Mouse (Mus musculus) right cerebral cortex, adult 2 months (tissue): ENCODE data around the gene Ttc32.
"Not testable (repeated sequence)": the region's sequence is repeated elsewhere in the genome, so short reads cannot be mapped to it uniquely, and the experiment has no call there.

Experiments
- DNase-seq, 2 experiments: peaks; one replicate each; pipeline ENCODE4 v3.0.0; 2021 to 2022; ENCODE audit warnings: low spot score in 2 of 2

Ttc32 gene

DNA sequence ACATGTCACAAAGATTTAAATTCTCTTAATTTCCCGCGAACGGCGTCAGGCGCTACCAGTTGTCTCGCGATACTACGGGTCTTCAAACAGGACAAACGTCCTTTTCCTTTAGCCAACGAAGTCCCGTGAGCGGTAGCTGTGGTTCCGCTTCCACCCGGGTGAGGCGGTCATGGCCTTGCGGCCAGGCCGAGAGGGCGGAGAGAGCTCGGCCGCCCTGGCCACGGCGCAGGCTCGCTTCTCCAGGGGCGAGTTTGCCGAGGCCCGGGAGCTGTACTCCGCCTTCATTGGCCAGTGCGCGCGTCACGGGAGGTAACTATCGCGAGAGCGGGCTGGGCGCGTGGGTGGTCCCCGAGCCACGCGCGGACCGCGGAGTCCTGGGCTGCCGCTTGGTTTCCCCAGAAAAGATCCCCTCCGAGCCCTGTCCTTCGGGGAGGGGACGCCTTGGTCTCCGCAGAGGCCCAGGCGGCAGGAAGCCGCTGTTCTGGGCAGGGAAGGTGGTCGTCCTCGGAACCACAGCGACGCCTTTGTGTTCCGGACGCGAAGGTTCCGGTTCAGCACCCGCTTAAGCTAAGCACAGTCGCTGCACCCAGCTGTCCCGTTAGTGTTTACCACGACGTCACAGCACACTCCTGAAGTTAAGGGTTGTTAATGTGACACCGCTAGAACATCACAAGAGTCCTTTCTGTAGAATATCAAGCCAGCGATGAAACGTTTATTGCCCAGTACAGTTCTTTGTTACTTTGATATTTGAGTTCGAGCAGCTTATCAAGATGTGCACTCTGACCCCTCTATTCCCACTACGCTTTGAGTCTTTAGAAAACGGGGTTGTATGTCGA lies at the start of gene Ttc32:
Gene Ttc32 (plus strand): TSS at position 110 of the 836 bp plus-strand sequence.
- DNase-seq: peak; percentile 94 to 98

DNA sequence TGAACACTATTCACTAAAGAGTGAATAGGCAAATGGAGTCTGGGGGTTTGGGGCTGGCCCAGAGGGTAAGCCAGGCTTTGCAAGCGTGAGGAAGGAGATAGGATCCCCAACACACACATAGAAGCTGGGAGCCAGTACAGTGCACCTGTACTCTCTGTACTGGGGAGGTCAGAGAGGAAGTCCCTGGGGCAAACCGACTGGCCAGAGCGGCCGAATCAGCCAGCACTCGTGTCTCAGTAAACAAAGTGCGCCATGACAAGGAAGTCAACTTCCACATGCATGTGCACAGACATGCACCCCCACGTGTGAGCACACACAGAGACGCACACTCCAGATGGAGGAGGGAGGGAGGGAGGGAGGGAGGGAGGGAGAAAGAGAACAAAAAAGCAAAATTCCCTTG lies 36.6 kb upstream of the Ttc32 start:
- DNase-seq: no peak

DNA sequence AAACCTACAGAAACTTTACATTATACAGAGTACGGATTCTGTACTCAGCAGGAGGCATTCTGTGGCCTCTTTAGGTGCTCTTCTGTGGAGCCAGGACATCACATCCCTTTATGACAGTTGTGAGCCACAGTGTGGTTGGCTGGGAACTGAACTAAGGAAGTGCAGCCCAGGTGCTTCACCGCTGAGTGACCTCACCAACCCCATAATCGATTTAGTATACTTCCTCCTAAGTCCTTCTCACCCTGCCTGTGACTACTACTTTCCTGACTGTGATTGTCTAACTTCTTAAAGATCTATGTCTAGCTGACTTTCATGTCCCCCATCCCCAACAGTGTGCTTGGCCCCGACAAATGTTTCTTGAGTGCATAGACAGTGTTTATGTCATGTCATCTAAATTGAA lies 31.5 kb upstream of the Ttc32 start:
- DNase-seq: no peak

DNA sequence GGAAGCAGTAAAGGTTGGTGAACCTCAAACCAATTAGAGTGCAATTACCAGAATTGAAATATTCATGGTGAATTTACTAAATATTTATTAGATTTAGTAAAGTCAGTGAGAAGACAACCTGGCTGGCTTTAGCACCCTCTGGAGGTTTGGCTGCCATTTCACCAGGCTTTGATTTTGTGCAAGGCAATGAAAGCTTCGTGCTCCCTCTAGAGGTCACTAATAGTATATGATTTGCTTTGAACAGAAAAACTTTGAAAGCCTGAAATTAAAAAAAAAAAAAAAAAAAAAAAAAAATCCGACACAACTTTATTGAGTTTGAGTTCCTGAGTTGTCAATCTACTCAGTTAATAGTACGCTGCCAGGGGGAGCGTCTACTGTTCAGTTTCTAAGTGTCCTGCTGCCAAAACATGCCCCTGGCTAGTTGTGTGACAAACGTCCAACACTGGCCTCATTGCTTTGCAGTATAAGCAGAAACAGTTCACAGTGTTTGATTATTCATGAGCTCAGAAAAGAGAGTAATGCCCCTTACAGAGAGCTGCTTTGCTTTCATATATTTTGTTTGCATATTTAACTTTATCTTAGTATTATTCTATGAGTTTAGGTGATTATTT lies 27.7 kb upstream of the Ttc32 start:
- DNase-seq: peak; percentile 47 to 58

DNA sequence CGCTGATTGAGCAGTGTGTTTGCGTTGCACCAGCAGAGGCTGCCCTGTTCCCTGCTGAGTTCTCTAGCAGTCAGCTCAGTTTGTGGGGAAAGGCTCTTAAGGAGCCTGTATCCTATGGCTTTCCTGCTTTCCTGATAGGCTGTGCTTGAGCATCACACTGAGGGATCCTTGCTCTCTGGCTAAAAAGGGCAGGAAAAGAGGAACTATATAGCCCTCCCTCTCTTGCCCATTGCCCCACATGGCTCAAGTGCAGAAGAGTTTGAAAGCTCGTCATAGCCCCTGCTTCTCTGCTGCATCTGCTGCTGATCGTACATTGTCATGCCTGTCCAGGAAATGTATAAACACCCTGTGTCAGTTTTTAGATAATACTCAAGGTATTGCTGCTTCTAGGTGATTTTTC lies 22.7 kb upstream of the Ttc32 start:
- DNase-seq: no peak

DNA sequence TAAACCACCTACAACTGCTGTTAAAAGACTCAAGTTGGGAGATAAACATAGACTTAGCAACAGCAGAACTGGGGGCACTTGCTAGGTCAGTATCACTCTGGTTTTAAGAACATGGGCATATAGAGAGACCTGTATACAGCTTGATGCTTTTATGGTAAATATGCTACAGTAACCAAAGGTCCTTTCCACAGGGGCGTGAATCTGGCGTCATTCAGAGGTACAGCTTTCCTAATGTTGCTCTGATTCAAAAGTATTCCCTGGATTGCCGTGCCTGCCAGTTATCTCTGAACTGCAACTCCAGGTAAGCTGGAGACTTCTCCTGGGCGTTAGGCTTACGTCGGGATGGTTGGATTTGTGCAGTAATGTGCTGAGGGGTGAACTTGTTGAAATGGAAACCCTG lies 22.0 kb upstream of the Ttc32 start:
- DNase-seq: no peak

DNA sequence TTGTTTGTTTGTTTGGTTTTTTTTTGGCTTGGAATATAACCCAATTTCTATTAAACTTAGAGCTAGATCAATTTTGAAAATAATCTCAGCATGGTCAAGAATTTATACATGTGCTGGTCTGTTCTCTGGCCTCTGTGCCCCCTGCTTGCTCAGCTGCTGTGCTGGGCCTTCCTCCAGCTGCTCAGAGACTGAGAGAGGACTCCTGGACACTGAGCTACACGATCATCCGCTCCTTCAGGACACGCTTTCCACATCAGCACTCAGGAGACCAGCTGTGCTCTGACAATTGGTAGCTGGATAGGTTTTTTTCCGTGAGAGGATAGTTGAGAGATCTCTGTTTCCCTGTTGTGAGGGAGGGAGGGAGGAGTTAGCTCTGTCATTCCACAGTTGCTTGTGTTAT lies 19.5 kb upstream of the Ttc32 start:
- DNase-seq: no peak

DNA sequence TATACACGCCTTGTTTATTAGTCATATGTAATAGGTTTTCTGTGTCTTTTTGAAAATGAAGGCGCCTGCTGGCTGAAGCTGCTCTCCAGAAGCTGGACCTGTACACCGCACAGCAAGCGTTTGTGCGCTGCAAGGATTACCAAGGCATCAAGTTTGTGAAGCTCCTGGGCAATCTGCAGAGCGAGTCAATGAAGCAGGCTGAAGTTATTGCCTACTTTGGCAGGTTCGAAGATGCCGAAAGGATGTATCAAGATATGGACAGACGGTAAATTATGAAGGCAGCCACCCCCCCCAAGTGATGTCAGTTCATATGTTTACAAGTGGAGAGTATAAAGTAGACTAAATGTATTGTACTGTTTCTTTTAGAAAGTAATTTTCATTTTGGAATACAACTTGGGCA lies 13.4 kb upstream of the Ttc32 start:
- no peak for DNase-seq

DNA sequence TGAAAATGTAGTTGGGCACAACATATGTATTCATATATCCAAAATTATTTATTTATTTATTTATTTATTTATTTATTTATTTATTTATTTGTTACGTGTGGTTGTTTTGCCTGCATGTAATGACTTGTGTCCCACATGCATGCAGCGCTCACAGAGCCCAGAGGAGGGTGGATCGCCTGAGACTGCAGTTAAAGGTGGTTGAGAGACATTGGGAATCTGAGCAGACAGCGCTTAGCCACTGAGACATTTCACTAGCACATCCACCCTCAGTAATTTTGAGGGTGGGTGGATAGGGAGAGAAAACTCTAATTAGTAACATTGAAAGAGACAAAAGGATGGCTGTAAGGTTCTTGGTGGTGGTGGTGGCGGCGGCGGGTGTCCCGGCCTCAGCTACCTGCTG lies 9.4 kb upstream of the Ttc32 start:
- DNase-seq: peak in 1 of 2 experiments; percentile 26

DNA sequence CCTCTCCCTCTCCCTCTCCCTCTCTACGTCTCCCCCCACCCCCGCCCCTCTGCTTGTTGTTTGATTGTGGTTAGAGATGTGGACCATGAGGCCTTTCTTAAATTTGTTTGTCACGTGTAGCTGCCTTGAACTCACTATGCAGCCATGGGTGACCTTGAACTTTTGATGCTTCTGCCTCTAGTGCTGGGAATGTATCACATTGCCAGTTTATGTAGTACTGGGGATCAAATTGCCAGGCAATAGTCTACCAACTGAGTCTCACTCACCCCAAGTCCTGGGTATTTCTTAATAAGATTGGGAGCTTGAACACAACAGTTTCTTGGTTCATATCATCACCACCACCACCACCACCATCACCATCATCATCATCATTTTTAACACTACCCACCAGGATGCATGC lies 8.8 kb upstream of the Ttc32 start:
- no peak for DNase-seq

DNA sequence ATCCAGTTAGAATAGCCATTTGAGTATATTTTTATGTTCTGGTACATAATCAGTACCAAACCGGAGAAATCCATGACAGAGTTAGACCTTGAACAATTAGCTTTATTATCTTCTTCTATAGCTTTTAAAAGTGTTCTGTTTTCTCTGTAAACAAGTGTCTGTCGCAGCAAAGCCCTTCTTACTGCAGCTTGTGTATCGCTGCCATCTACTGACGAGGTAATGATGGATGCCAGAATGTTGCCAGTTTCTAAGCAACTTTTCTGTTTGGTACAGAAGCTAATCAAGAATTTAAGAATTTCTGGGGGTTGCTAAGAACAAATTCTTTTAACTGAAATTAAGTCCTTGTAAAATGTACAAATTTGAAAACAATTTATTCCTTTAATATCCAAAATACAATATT lies 6.8 kb upstream of the Ttc32 start:
- DNase-seq: no peak

DNA sequence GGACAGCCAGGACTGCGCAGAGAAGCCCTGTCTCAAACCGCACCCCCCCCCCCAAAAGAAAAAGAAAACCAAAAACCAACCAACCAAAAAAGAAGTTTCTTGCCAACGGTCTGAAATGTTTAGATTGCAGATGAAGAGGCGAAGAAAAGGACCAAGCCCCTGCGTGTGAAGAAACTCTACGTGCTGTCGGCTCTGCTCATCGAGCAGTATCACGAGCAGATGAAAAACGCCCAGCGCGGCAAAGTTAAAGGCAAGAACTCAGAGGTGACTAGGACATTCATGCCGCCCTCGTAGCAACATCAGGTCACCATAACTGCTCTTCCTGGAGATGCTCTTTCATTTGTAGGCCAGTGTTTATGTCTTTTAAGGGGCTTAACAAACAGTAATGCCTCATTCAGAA lies 5.7 kb upstream of the Ttc32 start:
- no peak for DNase-seq

DNA sequence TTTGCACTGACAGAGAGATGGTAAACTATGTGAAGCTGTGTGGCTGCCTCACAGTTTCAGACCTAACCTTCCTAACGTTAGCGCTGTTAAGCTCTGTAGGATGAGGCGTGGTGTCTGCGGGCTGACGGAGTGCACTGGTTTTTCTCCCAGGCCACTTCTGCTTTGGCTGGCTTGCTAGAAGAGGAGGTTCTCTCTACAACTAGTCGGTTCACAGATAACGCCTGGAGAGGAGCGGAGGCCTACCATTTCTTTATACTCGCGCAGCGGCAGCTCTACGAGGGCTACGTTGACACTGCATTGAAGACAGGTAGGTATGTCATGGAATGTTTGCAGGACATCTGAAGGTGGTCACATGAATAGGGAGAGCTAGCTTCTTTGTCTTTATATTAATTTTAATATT lies 5.1 kb upstream of the Ttc32 start:
- DNase-seq: no peak

DNA sequence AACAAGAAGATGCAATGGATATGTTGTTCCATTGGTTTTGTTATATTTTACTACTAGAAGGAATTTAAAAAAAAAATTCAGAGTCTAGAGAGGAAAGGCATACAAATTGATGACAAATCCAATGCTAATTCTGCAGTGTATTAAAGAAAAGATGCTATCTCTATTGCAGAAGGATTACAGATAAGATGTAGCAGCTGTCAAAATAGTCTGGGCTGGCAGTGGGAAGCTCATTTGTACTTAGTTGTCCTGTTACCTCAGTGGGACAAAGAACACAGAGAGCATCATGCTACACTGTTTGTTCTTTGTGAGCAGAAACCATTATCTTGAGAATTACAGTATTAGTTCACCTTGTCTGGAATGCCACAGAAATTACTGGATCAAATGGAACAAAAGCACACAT lies 3.0 kb upstream of the Ttc32 start:
- DNase-seq: no peak

DNA sequence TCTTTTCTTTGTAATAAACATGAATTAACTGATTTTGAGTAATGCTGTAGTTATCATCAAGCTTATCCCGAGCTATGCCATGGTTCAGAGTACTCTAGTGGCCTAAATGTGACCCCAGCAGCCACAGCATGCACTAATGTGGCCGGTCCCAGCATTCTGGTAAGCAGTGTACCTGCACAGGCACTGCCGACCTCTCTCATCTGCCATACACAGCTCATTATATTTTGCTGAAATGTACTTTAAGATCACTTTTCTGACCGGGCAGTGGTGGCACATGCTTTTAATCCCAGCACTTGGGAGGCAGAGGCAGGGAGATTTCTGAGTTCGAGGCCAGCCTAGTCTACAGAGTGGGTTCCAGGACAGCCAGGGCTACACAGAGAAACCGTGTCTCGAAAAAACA lies 981 bp upstream of the Ttc32 start:
- not testable (repeated sequence) for DNase-seq

DNA sequence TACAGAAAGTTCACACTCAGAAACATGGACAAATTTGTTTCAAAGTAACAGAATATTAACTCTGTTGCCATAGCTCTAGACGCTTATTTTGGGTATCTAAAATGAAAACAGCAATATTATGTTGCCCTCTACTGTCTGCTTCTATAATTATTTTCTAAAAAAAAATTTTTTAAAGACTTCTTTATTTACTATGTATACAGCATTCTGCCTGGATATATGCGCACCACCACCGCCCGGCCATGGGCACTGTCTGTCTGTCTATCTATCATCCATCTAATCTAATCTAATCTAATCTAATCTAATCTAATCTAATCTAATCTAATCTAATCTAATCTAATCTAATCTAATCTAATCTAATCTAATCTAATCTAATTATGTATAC lies 300 bp upstream of the Ttc32 start:
- no peak for DNase-seq

DNA sequence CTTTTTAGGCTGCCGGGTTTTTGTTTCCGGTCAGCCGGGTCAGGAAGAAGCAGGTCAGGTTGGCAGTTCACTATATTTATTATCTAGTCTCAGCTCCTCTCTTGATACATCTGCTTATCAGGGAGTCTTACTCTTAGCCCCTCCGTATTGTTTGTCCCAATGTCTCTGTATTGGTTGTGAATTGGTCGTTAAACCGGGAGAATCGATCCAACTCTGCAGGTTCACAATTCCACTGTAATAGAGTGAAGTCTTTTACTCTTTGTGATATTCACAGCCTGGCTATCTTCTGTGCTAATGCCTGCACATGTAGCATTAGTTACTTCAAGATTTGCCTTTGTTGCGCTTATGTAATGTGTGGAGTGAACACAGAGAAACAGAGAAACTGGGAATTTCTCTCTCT lies 1.4 kb downstream of the Ttc32 start:
- no peak for DNase-seq

DNA sequence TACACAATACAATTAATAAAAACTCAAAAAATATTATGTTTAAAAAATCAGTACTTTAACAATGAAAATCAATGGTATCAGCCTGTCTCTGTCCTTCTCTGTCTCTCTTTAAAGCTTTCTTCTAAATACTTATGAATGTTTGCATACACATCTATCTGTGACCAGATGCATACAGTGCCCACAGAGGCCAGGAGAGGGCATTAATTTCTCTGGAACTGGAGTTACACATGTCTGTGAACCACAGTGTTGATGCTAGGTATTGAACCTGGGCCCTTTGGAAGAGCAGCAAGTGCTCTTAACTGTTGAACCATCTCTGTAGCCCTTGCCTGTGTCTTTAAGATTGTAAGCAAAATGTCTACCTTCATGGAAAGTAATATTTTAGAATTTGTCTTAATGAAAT lies 3.3 kb downstream of the Ttc32 start:
- no peak for DNase-seq

DNA sequence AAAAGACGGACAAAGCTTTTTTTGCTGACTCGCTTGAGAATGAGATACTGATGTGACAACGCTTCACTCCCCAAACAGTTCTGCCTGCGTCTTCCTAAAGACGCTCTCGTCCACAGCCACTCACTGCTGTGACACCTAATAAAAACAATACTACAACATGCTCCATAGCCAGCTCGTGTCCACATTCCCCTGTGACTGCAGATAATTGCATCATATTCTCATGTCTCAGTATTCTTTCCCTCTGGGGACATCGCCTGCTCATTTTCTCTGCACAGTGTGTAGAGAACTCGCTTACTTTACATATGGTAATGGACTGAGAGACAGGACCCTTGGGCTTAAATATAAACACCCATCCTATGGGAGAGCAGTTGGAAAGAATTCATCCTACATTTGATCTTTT lies 6.6 kb downstream of the Ttc32 start:
- DNase-seq: no peak

DNA sequence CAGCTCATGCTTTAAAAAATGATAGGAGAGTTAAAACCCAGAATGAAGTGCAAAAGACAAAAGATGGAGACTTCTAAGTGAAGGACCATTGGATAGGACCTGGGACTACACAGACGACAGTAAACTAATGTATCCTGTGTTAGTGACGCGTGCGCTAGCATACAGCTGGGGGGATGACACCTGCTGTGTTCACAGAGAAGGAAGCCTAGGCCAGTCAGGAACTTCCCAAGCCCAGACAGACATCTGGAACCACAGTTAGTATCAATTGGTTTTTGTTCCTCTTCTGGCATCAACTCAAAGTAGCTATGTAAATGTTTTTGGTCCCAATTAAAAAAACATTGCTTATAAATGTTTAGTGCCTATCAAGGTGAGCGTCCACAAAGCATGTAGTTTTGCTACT lies 10.4 kb downstream of the Ttc32 start:
- DNase-seq: no peak

DNA sequence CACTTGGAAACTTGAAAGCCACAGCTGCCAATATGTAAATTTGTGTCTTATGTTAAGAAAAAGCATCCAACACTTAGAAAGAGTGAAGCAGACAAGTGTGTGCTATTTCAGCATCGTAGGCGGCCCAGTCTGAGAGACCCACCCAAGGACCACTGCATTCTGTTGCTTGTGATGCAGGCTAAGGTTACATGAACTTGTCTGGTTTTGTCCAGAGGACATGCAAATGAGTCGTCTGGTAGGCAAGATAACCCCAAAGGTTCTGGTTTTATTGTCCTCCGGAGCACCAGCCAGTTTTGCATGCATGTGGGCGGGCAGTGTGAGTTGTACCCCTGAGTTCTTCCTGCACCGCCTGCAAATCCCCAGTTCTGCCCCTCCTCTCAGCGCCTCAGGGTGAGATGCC lies 10.9 kb downstream of the Ttc32 start:
- DNase-seq: no peak

DNA sequence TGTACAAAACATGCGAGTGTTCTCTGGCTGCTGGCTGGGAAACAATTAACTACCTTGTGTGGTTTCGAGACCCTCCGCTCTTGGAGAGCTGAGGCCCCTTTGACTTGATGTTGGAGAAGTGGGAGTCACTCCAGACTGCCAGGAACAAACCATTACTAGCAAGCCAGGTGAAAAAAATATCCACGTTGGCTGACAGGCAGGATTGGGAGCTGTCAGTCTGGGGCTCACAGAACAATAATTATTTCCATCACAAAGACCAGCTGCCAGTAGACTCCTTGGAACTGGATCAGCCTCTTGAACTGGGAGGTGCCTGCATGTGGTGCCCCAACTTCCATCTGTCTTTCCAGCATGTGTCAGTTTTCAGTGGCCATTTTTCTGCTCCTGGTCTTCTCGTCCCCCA lies 12.5 kb downstream of the Ttc32 start:
- DNase-seq: no peak

DNA sequence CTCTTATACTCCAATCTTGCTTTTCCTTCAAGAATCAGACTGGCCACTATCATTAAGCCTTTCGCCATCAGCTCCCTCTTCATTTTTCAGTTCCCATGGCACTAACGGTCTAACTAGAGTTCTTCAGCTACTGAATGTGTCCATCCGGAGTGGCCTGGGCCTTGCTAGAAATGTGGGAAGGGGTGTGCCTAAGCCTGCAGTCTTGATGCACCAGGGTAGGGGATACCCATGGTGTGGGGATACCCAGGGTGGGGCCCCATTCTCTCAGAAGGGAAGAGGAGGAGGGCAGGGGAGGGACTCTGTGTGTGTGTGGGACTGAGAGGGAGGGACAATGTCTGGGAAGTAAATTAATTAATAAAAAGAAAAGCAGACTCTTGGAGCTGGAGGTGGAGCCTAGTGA lies 13.0 kb downstream of the Ttc32 start:
- DNase-seq: no peak

DNA sequence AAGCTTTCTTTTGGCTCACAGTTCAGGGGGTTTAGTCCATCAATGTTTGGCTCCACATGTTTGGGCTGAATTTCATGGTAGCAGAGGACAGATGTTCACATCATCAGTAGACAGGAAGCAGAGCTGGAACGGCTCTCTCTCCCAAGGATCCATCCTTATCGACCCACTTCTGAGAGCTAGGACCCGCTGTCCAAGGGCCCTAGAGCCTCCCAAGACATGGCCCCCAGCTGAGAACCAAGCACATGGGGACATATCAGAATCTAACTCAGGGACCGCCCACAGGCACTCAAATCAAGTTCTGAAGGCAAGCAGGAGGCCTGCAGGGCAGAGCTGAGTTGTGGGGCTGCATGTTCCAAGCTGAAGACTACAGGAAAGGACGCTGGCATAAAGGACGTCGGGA lies 14.9 kb downstream of the Ttc32 start:
- DNase-seq: no peak
